Mouse (Mus musculus) heart, embryonic 12.5 days (tissue): ENCODE results near the gene Gm42715. TPM values are rescaled to one million over a fixed set of nuclear protein-coding genes. Genes with fewer than 3 reads are reported as not detected.

Source experiments
- ATAC-seq: fragments of 200-750 bp; cut with Nextera tagmentation; 2 replicates; pipeline ENCODE4 v1.8.0; 2017; ENCODE audit warnings: moderate TSS enrichment, moderate library complexity; ENCODE audit not compliant: insufficient number of reproducible peaks, low FRiP score
- H3K27ac ChIP-seq: fragments of 300-500 bp; sonication (generic); 2 replicates; pipeline ENCODE4 v1.5.1; 2016; ENCODE audit warnings: mild to moderate bottlenecking, moderate library complexity; ENCODE audit not compliant: poor library complexity, severe bottlenecking
- H3K27me3 ChIP-seq: fragments of 300-500 bp; sonication (generic); replicated peaks from 2 replicates; pipeline ENCODE4 v1.6.1; 2016; ENCODE audit warnings: mild to moderate bottlenecking, moderate library complexity
- H3K36me3 ChIP-seq: fragments of 300-500 bp; sonication (generic); 2 replicates; pipeline ENCODE4 v1.6.1; 2016; ENCODE audit warnings: mild to moderate bottlenecking, moderate library complexity
- H3K4me1 ChIP-seq: fragments of 300-500 bp; sonication (generic); replicated peaks from 2 replicates; pipeline ENCODE4 v1.6.1; 2016; ENCODE audit warnings: mild to moderate bottlenecking
- H3K4me2 ChIP-seq: fragments of 300-500 bp; sonication (generic); 2 replicates; pipeline ENCODE4 v1.6.1; 2016; ENCODE audit warnings: mild to moderate bottlenecking, moderate library complexity
- H3K4me3 ChIP-seq: fragments of 300-500 bp; sonication (generic); 2 replicates; pipeline ENCODE4 v1.5.1; 2016; ENCODE audit warnings: mild to moderate bottlenecking
- H3K9ac ChIP-seq: fragments of 300-500 bp; sonication (generic); 2 replicates; pipeline ENCODE4 v1.6.1; 2016; ENCODE audit warnings: mild to moderate bottlenecking, moderate library complexity
- H3K9me3 ChIP-seq: fragments of 300-500 bp; sonication (generic); replicated peaks from 2 replicates; pipeline ENCODE4 v1.6.1; 2016; ENCODE audit warnings: mild to moderate bottlenecking, moderate library complexity
- WGBS: fragments of 180-500 bp; shearing (Covaris S2); methylation state at CpG from one replicate; pipeline ENCODE4 v1.1.7; 2016; 5-methylcytosine and 5-hydroxymethylcytosine counted together
- polyA plus RNA-seq: library from polyadenylated mRNA; unstranded; fragments of >200 nt; fragmentation: Nextera tagmentation; extraction: Ambion mirVana; gene quantifications from 2 replicates; pipeline ENCODE4 v1.2.1, GENCODE M21; 2016

Gm42715 gene
- polyA plus RNA-seq: 8.5 and 9.1 TPM in 2 replicates

GRCm38 (mm10) chr7:127519284-127519683 is at the start of gene Gm42715:
Gene Gm42715 (plus strand): TSS chr7:127519584.
- H3K4me2 ChIP-seq: no peak within 1 kb of the TSS
- no peak for ATAC-seq
- no peak within 1 kb of the TSS for H3K27ac ChIP-seq
- no peak within 1 kb of the TSS for H3K4me3 ChIP-seq
- no peaks in the 10 kb centered on the region for H3K27me3 ChIP-seq
- H3K9me3 ChIP-seq: no peaks in the 10 kb centered on the region
- H3K9ac ChIP-seq: no peak within 1 kb of the TSS
- peaks cover 5% of the 10 kb centered on the region; the same call in 1 of the 2 replicates for H3K4me1 ChIP-seq
- peaks cover 81% of the 10 kb centered on the region for H3K36me3 ChIP-seq
- 93% methylated on average over 3 of the region's 3 CpGs for WGBS

- WGBS: 8% methylated on average over 10 of the region's 10 CpGs
- peak overlapping the region; percentile 73 for H3K4me3 ChIP-seq
- H3K27ac ChIP-seq: peak overlapping the region; percentile 97
- H3K9me3 ChIP-seq: no peaks in the 10 kb centered on the region
- peak overlapping the region; percentile 90 for H3K4me2 ChIP-seq
- H3K36me3 ChIP-seq: peaks cover 51% of the 10 kb centered on the region
- peak overlapping the region; percentile 86 for H3K9ac ChIP-seq
- peaks cover 6% of the 10 kb centered on the region for H3K4me1 ChIP-seq
- 0 out of 2 replicates have a peak, but pooled peaks have one; percentile 20 for ATAC-seq
- no peaks in the 10 kb centered on the region for H3K27me3 ChIP-seq
Observed at GRCm38 (mm10) chr7:127470011-127470715, 49.2 kb upstream of the Gm42715 start.

- Histone ChIP-seq H3K27ac (peak overlapping the region; percentile 97), H3K4me2 (peak overlapping the region; percentile 90), H3K36me3 (peaks cover 51% of the 10 kb centered on the region), H3K9me3 (no peaks in the 10 kb centered on the region), H3K4me1 (peaks cover 6% of the 10 kb centered on the region), H3K9ac (peak overlapping the region; percentile 86), H3K4me3 (peak overlapping the region; percentile 73), H3K27me3 (no peaks in the 10 kb centered on the region)
- WGBS: under 1% methylated on average over 46 of the region's 46 CpGs
- peak; percentile 94 for ATAC-seq
Observed at GRCm38 (mm10) chr7:127470743-127471645, 48.4 kb upstream of the Gm42715 start.

- under 1% methylated on average over 22 of the region's 25 CpGs for WGBS
- Histone ChIP-seq H3K9ac (peak overlapping the region; percentile 86), H3K4me3 (peak overlapping the region; percentile 73), H3K27me3 (no peaks in the 10 kb centered on the region), H3K36me3 (peaks cover 50% of the 10 kb centered on the region), H3K4me2 (peak overlapping the region; percentile 90), H3K9me3 (no peaks in the 10 kb centered on the region), H3K27ac (peak overlapping the region; percentile 97), H3K4me1 (peaks cover 6% of the 10 kb centered on the region)
- peak; percentile 29 for ATAC-seq
Observed at GRCm38 (mm10) chr7:127471646-127472010, 47.8 kb upstream of the Gm42715 start.

- H3K9ac ChIP-seq: peak overlapping the region; percentile 86
- peaks cover 50% of the 10 kb centered on the region for H3K36me3 ChIP-seq
- H3K4me3 ChIP-seq: peak overlapping the region; percentile 73
- peak overlapping the region; percentile 97 for H3K27ac ChIP-seq
- no peaks in the 10 kb centered on the region for H3K27me3 ChIP-seq
- ATAC-seq: 0 out of 2 replicates have a peak, but pooled peaks have one; percentile 2
- H3K4me1 ChIP-seq: peaks cover 10% of the 10 kb centered on the region
- peak overlapping the region; percentile 90 for H3K4me2 ChIP-seq
- H3K9me3 ChIP-seq: no peaks in the 10 kb centered on the region
- WGBS: 2% methylated on average over 7 of the region's 7 CpGs
Observed at GRCm38 (mm10) chr7:127472060-127472459, 47.3 kb upstream of the Gm42715 start.

- no peak overlapping the region for H3K4me3 ChIP-seq
- no peak overlapping the region for H3K4me2 ChIP-seq
- peaks cover 38% of the 10 kb centered on the region for H3K36me3 ChIP-seq
- 86% methylated on average over 5 of the region's 5 CpGs for WGBS
- H3K27ac ChIP-seq: no peak overlapping the region
- ATAC-seq: no peak
- H3K27me3 ChIP-seq: no peaks in the 10 kb centered on the region
- H3K9ac ChIP-seq: no peak overlapping the region
- no peaks in the 10 kb centered on the region for H3K9me3 ChIP-seq
- peaks cover 12% of the 10 kb centered on the region for H3K4me1 ChIP-seq
Observed at GRCm38 (mm10) chr7:127473705-127474104, 45.7 kb upstream of the Gm42715 start.

GRCm38 (mm10) chr7:127474378-127475070 is 44.9 kb upstream of the Gm42715 start:
- H3K4me2 ChIP-seq: no peak overlapping the region
- ATAC-seq: no peak
- peaks cover 13% of the 10 kb centered on the region for H3K4me1 ChIP-seq
- H3K4me3 ChIP-seq: no peak overlapping the region
- no peaks in the 10 kb centered on the region for H3K27me3 ChIP-seq
- no peak overlapping the region; the same call in 1 of the 2 replicates for H3K9ac ChIP-seq
- peaks cover 38% of the 10 kb centered on the region for H3K36me3 ChIP-seq
- H3K9me3 ChIP-seq: no peaks in the 10 kb centered on the region
- no peak overlapping the region for H3K27ac ChIP-seq
- WGBS: 80% methylated on average over 6 of the region's 6 CpGs

GRCm38 (mm10) chr7:127475186-127475740 is 44.1 kb upstream of the Gm42715 start:
- ATAC-seq: no peak
- H3K4me2 ChIP-seq: no peak overlapping the region
- WGBS: 94% methylated on average over 11 of the region's 11 CpGs
- no peaks in the 10 kb centered on the region for H3K9me3 ChIP-seq
- peaks cover 21% of the 10 kb centered on the region for H3K4me1 ChIP-seq
- no peak overlapping the region for H3K4me3 ChIP-seq
- no peak overlapping the region for H3K27ac ChIP-seq
- H3K9ac ChIP-seq: no peak overlapping the region
- H3K36me3 ChIP-seq: peaks cover 41% of the 10 kb centered on the region
- no peaks in the 10 kb centered on the region for H3K27me3 ChIP-seq

- 96% methylated on average over 11 of the region's 11 CpGs for WGBS
- no peak overlapping the region for H3K4me2 ChIP-seq
- H3K9ac ChIP-seq: no peak overlapping the region
- no peak overlapping the region for H3K27ac ChIP-seq
- no peaks in the 10 kb centered on the region for H3K27me3 ChIP-seq
- H3K36me3 ChIP-seq: peaks cover 48% of the 10 kb centered on the region
- H3K4me1 ChIP-seq: peaks cover 31% of the 10 kb centered on the region
- H3K4me3 ChIP-seq: no peak overlapping the region
- no peak for ATAC-seq
- H3K9me3 ChIP-seq: no peaks in the 10 kb centered on the region
Observed at GRCm38 (mm10) chr7:127476336-127476735, 43.0 kb upstream of the Gm42715 start.

GRCm38 (mm10) chr7:127476855-127477254 is 42.5 kb upstream of the Gm42715 start:
- Histone ChIP-seq H3K4me2 (peak overlapping the region; percentile 98), H3K9ac (peak overlapping the region; percentile 98), H3K27me3 (no peaks in the 10 kb centered on the region), H3K9me3 (no peaks in the 10 kb centered on the region), H3K27ac (peak overlapping the region; percentile 97), H3K36me3 (peaks cover 51% of the 10 kb centered on the region), H3K4me1 (peaks cover 32% of the 10 kb centered on the region), H3K4me3 (peak overlapping the region; percentile 84)
- ATAC-seq: no peak
- WGBS: 76% methylated on average over 4 of the region's 4 CpGs
